Mouse (Mus musculus): Measurements from ENCODE around the gene Tmem234.

- no peak for TF ChIP-seq CTCF (IDR thresholded peaks at IDR 0.05; ENCODE audit: low read depth)
- TF ChIP-seq EP300 (optimal IDR thresholded peaks at IDR 0.05) = no peak
Observed at GRCm38 (mm10) chr4:129561184-129561583, 39.3 kb upstream of the Tmem234 start.

All from stomach, postnatal 0 days (tissue).